Mouse (Mus musculus) thymus, postnatal 25 days (tissue): Measurements from ENCODE around the gene C3ar1.

ENCODE experiments used
- DNase-seq: peaks from one replicate; pipeline ENCODE4 v3.0.0; 2022

C3ar1 gene

GRCm38 (mm10) chr6:122825923-122826742 is 29.8 kb downstream of the C3ar1 start:
- DNase-seq: peak; percentile 54

GRCm38 (mm10) chr6:122825166-122825565 is 30.8 kb downstream of the C3ar1 start:
- no peak for DNase-seq

- no peak for DNase-seq
These were observed 31.9 kb downstream of the C3ar1 start for GRCm38 (mm10) chr6:122824086-122824485.

- no peak for DNase-seq
These were observed 34.1 kb downstream of the C3ar1 start for GRCm38 (mm10) chr6:122821822-122822221.

GRCm38 (mm10) chr6:122820799-122821650 is 34.9 kb downstream of the C3ar1 start:
- peak; percentile 67 for DNase-seq

GRCm38 (mm10) chr6:122820071-122820798 is 35.7 kb downstream of the C3ar1 start:
- DNase-seq: peak; percentile 61

GRCm38 (mm10) chr6:122819306-122820070 is 36.5 kb downstream of the C3ar1 start, which contains the start of gene Foxj2:
Gene Foxj2 (plus strand): TSS chr6:122819914.
- peak; percentile 72 for DNase-seq

- no peak for DNase-seq
These were observed 42.3 kb downstream of the C3ar1 start for GRCm38 (mm10) chr6:122813640-122814039.

- DNase-seq: no peak
These were observed 43.2 kb downstream of the C3ar1 start for GRCm38 (mm10) chr6:122812716-122813115.

- peak; percentile 56 for DNase-seq
These were observed 44.0 kb downstream of the C3ar1 start for GRCm38 (mm10) chr6:122811771-122812600.

- peak; percentile 96 for DNase-seq
These were observed 44.7 kb downstream of the C3ar1 start for GRCm38 (mm10) chr6:122811280-122811652.

GRCm38 (mm10) chr6:122810615-122811279 is 45.2 kb downstream of the C3ar1 start:
- DNase-seq: peak; percentile 89

- DNase-seq: no peak
These were observed 45.8 kb downstream of the C3ar1 start for GRCm38 (mm10) chr6:122810022-122810614.

GRCm38 (mm10) chr6:122804418-122804817 is 51.5 kb downstream of the C3ar1 start:
- peak; percentile 84 for DNase-seq

- DNase-seq: peak; percentile 66
These were observed 54.0 kb downstream of the C3ar1 start for GRCm38 (mm10) chr6:122801801-122802514.

- peak; percentile 59 for DNase-seq
These were observed 54.6 kb downstream of the C3ar1 start, which contains the start of gene Slc2a3 for GRCm38 (mm10) chr6:122801301-122801800. Gene Slc2a3 (minus strand): TSS chr6:122801640.

- DNase-seq: no peak
These were observed 55.2 kb downstream of the C3ar1 start for GRCm38 (mm10) chr6:122800640-122801300.
